Mouse (Mus musculus): ENCODE results near the gene Eif4e.

GRCm38 (mm10) chr3:138526916-138527666 is 1.1 kb downstream of the Eif4e start:
- TF ChIP-seq POLR2A (IDR thresholded peaks at IDR 0.05; ENCODE audit: low read depth, low read length), result peak; percentile 94
- no peak for TF ChIP-seq CTCF (IDR thresholded peaks at IDR 0.05; ENCODE audit: borderline replicate concordance, insufficient read depth, low read length)
